Mouse (Mus musculus) adrenal gland, adult (tissue): ENCODE measurements around the gene Sav1.

ENCODE experiments used
- DNase-seq, 2 experiments: peaks; one replicate each; pipeline ENCODE4 v3.0.0; 2022 to 2023; ENCODE audit warnings: low spot score in 1 of 2; ENCODE audit not compliant: inconsistent age in 2 of 2

Gene Sav1

GRCm38 (mm10) chr12:69963141-69963540 lies 23.7 kb downstream of the Sav1 start:
- DNase-seq = no peak

- peak; percentile 60 to 89 for DNase-seq
Observed at GRCm38 (mm10) chr12:69962468-69962867, 24.3 kb downstream of the Sav1 start.

GRCm38 (mm10) chr12:69957378-69957777 lies 29.4 kb downstream of the Sav1 start:
- DNase-seq = no peak

DNA sequence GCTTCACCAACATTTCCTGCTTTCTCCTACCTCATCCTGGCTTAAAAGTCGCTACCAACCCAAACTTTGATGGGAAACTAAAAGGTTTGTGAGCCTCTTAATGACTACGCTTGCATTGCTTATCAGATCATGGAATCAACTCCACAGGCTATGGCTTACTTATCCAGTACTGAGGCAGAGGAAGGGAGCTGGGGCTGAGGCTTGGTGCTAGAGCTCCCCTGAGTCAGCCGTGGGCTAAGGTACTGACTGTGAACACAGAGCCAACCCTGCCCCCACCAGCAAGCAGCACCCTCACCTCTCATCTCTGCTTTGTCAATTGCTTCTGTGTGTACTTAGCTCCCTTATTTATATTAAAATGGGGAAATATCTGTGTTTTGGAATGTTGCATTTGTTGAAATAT lies 39.3 kb downstream of the Sav1 start:
- DNase-seq = no peak

- no peak for DNase-seq
Observed at GRCm38 (mm10) chr12:69945861-69946260, 40.9 kb downstream of the Sav1 start.

DNA sequence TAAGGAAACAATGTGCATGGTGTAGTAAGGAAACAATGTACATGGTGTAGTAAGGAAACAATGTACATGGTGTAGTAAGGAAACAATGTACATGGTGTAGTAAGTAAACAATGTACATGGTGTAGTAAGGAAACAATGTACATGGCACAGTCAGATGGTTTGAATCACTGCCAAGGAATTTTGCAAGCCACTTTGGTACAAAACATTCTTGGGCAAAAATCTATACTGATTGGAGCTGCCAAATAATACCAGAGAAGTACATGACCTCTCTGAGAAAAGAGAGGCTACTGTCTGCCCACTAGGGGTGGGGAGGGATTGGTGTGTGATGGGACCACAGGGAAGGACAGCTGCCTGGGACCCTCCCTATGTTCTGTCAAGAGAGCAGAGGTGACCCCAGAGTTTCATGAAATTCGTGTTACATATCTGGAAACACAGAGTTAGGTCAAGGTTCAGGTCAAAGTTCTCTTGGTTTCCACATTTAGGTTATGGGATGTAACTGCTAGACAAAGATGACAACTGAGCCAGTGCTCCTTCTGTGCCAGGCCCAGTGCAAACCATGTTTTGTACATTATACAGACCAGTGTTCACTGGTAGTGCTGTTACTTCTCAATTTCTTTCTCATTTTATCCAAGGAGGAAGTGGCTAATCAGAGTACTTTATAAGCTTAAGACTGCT lies 45.0 kb downstream of the Sav1 start:
- DNase-seq = no peak

DNA sequence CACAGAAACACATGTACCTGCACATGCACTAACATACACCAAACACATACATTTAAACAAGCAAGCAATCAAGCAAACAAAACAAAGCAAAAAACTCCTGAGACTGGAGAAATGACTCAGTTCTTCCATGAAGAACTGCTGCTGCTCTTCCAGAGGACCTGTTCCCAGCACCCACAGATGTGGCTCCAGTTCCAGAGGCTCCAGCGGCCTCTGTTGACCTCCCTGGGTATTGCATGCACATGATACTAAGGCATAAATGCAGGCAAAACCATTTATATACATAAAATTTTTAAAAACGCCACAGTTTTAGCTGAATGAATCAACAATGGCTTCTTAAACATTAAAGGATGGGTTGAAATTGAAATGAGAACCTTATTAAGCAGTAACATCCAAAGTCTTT lies 47.5 kb downstream of the Sav1 start:
- no peak for DNase-seq

- no peak for DNase-seq
Observed at GRCm38 (mm10) chr12:69937731-69938130, 49.1 kb downstream of the Sav1 start.

DNA sequence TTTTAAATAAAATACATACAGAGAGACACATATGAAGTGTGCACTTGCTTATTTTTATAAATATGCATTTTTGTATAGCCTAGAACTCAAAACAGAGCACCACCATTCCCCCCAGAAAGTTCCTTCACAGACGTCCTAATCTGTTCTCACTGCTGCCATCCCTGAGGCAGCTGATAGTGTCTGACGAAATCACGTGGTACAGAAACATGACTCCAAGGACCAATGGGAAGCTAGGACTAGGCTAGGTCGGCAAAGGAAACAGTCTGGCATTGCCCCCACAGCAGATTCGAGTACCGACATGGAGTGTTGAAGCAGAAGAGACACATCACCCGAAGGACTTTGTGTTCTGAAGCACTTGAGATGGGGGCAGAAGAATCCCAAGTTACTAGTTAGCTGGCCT lies 60.1 kb downstream of the Sav1 start:
- no peak for DNase-seq

DNA sequence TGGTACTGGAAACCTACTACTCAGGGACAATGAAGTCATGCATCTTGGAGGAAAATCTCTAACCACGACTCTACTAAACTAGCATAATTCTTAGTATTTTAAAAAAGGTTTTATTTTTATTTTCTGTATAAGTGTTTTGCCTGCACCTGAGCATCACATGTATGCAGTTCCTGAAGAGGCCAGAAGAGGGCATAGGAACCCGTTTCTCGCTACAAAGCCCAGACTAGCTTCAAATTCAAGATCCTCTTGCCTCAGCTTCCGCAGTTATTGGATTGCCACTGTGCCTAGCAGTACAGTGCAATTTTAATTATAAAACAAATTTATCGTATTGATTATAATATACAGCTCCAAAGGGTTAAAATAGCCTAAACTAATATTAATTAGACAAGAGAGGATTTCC lies 62.8 kb downstream of the Sav1 start:
- peak in 1 of 2 experiments; percentile 63 for DNase-seq

DNA sequence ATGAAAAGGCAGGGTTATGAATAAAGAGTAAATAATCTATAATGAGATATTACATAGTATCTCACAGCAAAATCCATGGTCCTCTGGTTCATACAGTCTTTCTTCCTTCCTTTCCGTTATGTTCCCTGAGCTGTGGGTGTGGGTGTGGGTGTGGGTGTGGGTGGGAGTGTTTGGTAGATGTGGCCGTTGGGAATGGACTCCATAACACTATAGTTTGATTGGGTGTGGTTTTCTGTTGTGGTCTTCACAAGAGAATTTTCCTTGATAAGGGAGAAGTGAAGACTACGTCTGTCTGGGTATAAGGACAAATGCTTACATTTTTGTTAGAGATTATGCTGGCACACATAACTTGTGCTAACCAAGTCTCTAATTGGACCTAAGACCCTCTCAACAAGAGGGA lies 63.2 kb downstream of the Sav1 start:
- DNase-seq = no peak

- no peak for DNase-seq
Observed at GRCm38 (mm10) chr12:69923128-69923527, 63.7 kb downstream of the Sav1 start.

GRCm38 (mm10) chr12:69922099-69922498 lies 64.7 kb downstream of the Sav1 start:
- DNase-seq = no peak

DNA sequence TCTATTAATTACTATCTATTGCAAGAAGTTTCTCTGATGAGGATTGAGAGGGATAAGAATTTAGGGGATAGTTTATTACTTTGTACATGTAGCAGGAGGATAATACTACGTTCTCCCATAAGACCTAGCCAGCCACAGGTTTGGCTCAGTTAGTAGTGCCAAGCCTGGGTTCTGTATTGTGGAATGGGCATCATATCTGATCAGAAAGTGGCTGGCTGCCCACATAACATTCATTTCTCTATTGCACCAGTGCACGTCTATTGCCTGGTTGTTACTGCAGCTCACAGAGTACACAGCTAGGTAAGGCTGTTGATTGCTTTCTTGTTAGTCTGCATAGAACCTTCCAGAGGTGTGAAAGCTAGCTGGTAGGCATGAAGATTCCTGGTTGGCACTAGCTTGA lies 68.9 kb downstream of the Sav1 start:
- no peak for DNase-seq
